Mouse (Mus musculus): Measurements from ENCODE around the gene Pim1. TPM values are rescaled to one million over a fixed set of nuclear protein-coding genes. Genes with fewer than 3 reads are reported as not detected.
A peak's percentile ranks its signal among the peaks of the same experiment; 100 is the strongest.

Gene Pim1
- total and polyA plus RNA-seq, 3 experiments: 75.8 to 178 (median 133) TPM

- Histone ChIP-seq H3K36me3 (replicated peaks in 1 of 2; ENCODE audit: control insufficient read depth in 1 of 2, insufficient read depth in 1 of 2, low read length in 1 of 2) (no peaks in the 10 kb centered on the region), H3K9me3 (replicated peaks; ENCODE audit: low read length) (peaks cover 29% of the 10 kb centered on the region), H3K9ac (ENCODE audit: insufficient read depth, low read depth) (0 out of 2 replicates have a peak overlapping the region, but pooled peaks have one; percentile 8), H3K27me3 (replicated peaks) (peaks cover 2% of the 10 kb centered on the region), H3K4me3 (replicated peaks in 1 of 3; ENCODE audit: low read depth in 2 of 3, low read length in 2 of 3, poor library complexity in 1 of 3) (no peak overlapping the region), H3K4me2 (ENCODE audit: insufficient read depth, low read depth, poor library complexity, severe bottlenecking) (no peak overlapping the region), H3K4me1 (ENCODE audit: control insufficient read depth in 1 of 2, insufficient read depth in 2 of 2) (peaks cover 2 to 3% of the 10 kb centered on the region in 2 experiments; a peak in 1 of 4 replicates), H3K27ac (ENCODE audit: insufficient read depth, low read depth) (no peak overlapping the region), H3K79me2 (replicated peaks; ENCODE audit: control insufficient read depth, extremely low read depth, insufficient read depth, poor library complexity, severe bottlenecking) (no peaks in the 10 kb centered on the region)
- peak in 1 of 2 experiments; percentile 32; a peak in 2 of 4 replicates for TF ChIP-seq CTCF (conservative IDR thresholded peaks at IDR 0.05 in 1 of 2, IDR thresholded peaks at IDR 0.05 in 1 of 2; ENCODE audit: low read depth in 2 of 2, low read length in 2 of 2)
- no peak for TF ChIP-seq GABPA (IDR thresholded peaks at IDR 0.05; ENCODE audit: insufficient replicate concordance, low read depth, low read length)
- DNase-seq (ENCODE audit: extremely low read depth): no peak
- in situ Hi-C loops (cut with MboI; ENCODE audit: low pct_ligation_motif_present, low pct_unique_long_range_greater_than_20kb, low sequenced_read_pairs): no loop called here
- dilution Hi-C loops (cut with MboI; ENCODE audit: extremely low pct_ligation_motif_present, extremely low pct_unique_long_range_greater_than_20kb, low sequenced_read_pairs): no loop called here
Measured at GRCm38 (mm10) chr17:29531278-29531677, 40.7 kb downstream of the Pim1 start.

GRCm38 (mm10) chr17:29531757-29532384 lies 41.3 kb downstream of the Pim1 start:
- Histone ChIP-seq H3K4me3 (replicated peaks in 1 of 3; ENCODE audit: low read depth in 2 of 3, low read length in 2 of 3, poor library complexity in 1 of 3) (no peak overlapping the region), H3K27me3 (replicated peaks) (peaks cover 2% of the 10 kb centered on the region), H3K79me2 (replicated peaks; ENCODE audit: control insufficient read depth, extremely low read depth, insufficient read depth, poor library complexity, severe bottlenecking) (no peaks in the 10 kb centered on the region), H3K9ac (ENCODE audit: insufficient read depth, low read depth) (0 out of 2 replicates have a peak overlapping the region, but pooled peaks have one; percentile 8), H3K4me1 (ENCODE audit: control insufficient read depth in 1 of 2, insufficient read depth in 2 of 2) (peaks cover 2 to 3% of the 10 kb centered on the region in 2 experiments; a peak in 1 of 4 replicates), H3K36me3 (replicated peaks in 1 of 2; ENCODE audit: control insufficient read depth in 1 of 2, insufficient read depth in 1 of 2, low read length in 1 of 2) (no peaks in the 10 kb centered on the region), H3K27ac (ENCODE audit: insufficient read depth, low read depth) (no peak overlapping the region), H3K4me2 (ENCODE audit: insufficient read depth, low read depth, poor library complexity, severe bottlenecking) (peak overlapping the region; percentile 45; the same call in 1 of the 2 replicates), H3K9me3 (replicated peaks; ENCODE audit: low read length) (peaks cover 23% of the 10 kb centered on the region)
- dilution Hi-C loops (cut with MboI; ENCODE audit: extremely low pct_ligation_motif_present, extremely low pct_unique_long_range_greater_than_20kb, low sequenced_read_pairs) (no loop called here), in situ Hi-C loops (cut with MboI; ENCODE audit: low pct_ligation_motif_present, low pct_unique_long_range_greater_than_20kb, low sequenced_read_pairs) (no loop called here)
- no peak for DNase-seq (ENCODE audit: extremely low read depth)
- TF ChIP-seq MAZ (IDR thresholded peaks at IDR 0.05; ENCODE audit: low read depth, low read length) (no peak), NRF1 (IDR thresholded peaks at IDR 0.05; ENCODE audit: low read depth, low read length) (no peak), SMC3 (IDR thresholded peaks at IDR 0.05; ENCODE audit: low read depth, low read length) (no peak), GABPA (IDR thresholded peaks at IDR 0.05; ENCODE audit: insufficient replicate concordance, low read depth, low read length) (no peak), RAD21 (IDR thresholded peaks at IDR 0.05; ENCODE audit: low read depth, low read length) (no peak), CHD1 (IDR thresholded peaks at IDR 0.05; ENCODE audit: low read depth, low read length) (no peak), PAX5 (IDR thresholded peaks at IDR 0.05; ENCODE audit: low read length) (no peak), HCFC1 (IDR thresholded peaks at IDR 0.05; ENCODE audit: low read depth, low read length) (no peak), ETS1 (conservative IDR thresholded peaks at IDR 0.05; ENCODE audit: low read depth, low read length) (no peak), MXI1 (IDR thresholded peaks at IDR 0.05; ENCODE audit: low read depth, low read length) (no peak), E2F4 (IDR thresholded peaks at IDR 0.05; ENCODE audit: insufficient replicate concordance, low read depth, low read length) (no peak), ZC3H11A (IDR thresholded peaks at IDR 0.05; ENCODE audit: low read depth, low read length) (no peak), IRF4 (IDR thresholded peaks at IDR 0.05; ENCODE audit: low read depth, low read length) (no peak), CHD2 (IDR thresholded peaks at IDR 0.05; ENCODE audit: low read length) (no peak), MEF2A (IDR thresholded peaks at IDR 0.05; ENCODE audit: borderline replicate concordance, low read depth, low read length) (no peak), POLR2AphosphoS2 (IDR thresholded peaks at IDR 0.05; ENCODE audit: low read depth, low read length) (no peak), USF2 (conservative IDR thresholded peaks at IDR 0.05; ENCODE audit: low read depth, low read length) (no peak), MYC (IDR thresholded peaks at IDR 0.05; ENCODE audit: low read depth, low read length) (no peak)

All from CH12.LX (cell line).